Mouse (Mus musculus) activated CD4-positive, CD25-positive, alpha-beta regulatory T cell, adult 4 months (primary cell): ENCODE results near the gene Atxn7l1. TPM values are rescaled to one million over a fixed set of nuclear protein-coding genes. Genes with fewer than 3 reads are reported as not detected.

Experiments used
- ATAC-seq: one replicate; pipeline ENCODE4 v1.8.0; 2017
- polyA plus RNA-seq, 2 experiments: library from polyadenylated mRNA; unstranded; fragments of 100-300 nt; shearing (Covaris generic); gene quantifications; one replicate each; pipeline ENCODE4 v1.2.1; 2017

Gene Atxn7l1
- polyA plus RNA-seq, 2 experiments from 2014 or later: 69.1 to 80.6 TPM

DNA sequence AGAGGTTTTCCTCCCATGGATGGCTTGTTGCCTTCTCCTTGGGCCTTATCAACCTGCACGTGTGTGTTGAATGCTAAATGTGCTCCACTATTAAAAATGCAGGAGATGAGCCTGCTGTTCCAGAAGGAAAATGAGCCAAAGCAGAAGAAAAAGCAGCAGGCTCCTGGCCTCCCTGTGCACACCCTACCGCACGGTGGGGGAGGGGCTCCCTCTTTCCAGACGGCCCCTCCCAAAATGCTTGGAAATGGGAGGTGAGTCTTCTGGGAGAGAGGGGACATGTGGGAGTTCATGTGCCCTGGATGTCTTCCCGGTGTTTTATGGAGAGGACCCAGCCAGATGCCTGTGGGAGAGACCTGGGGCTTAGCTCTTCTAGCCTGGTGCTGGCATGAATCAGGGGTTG lies 185.3 kb downstream of the Atxn7l1 start:
- no peak for ATAC-seq

DNA sequence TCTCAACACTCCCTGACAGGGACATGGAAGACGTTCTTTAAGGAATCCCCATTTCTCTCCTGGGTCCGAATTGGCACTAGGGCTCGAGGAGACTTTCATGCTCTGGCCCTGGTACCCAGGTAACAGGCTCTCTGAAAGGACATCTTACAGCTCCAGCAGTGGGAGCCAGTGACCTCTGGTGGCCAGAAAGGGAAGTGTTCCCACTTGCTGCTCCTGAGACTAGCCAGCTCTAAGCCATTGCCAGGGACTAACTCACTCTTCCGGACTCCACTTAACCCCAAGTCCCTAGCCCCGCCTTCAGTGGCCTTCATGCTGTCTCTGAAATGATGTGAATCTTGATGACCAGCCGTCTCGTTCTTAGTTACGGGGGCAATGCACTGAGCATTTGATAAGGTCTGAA lies 186.4 kb downstream of the Atxn7l1 start:
- ATAC-seq: peak; percentile 81

DNA sequence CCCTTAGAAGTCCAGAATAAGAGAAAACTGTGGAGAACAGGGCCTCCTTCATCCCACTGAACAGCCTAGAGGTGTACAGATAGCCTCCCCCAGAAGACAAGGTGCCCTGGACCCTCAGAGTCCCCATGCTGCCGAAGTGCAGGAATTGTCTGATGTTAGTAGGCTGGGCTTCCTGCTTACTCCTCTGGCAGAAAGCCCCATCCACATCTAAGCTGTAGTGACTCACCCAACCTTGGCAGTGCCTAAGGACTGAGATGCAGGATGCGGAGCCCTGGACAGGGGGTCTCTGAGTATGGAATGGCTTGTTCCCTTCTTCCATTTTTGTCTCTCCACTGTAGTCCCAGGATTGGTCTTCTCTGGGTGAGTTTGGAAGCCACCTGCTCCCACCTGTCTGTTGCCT lies 187.0 kb downstream of the Atxn7l1 start:
- ATAC-seq: no peak

DNA sequence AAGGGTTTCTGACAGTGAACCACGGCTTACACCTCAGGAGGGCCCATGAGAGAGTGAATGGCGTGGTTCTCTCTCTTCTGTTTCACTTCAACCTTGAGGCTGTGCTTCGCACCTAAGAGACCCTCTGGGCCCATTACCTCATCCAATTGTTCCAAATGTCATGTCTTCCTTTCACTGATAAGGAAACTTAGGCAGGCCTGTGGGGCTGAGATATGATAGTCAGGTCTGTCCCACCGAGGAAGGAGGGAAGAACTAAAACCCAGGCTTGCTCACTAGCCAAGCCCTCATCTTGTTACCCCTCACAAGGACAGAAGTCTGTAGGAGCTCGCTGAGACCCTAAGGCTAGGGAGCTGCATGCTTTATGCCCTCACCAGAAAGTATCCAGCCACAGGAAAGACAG lies 187.5 kb downstream of the Atxn7l1 start:
- ATAC-seq: no peak

DNA sequence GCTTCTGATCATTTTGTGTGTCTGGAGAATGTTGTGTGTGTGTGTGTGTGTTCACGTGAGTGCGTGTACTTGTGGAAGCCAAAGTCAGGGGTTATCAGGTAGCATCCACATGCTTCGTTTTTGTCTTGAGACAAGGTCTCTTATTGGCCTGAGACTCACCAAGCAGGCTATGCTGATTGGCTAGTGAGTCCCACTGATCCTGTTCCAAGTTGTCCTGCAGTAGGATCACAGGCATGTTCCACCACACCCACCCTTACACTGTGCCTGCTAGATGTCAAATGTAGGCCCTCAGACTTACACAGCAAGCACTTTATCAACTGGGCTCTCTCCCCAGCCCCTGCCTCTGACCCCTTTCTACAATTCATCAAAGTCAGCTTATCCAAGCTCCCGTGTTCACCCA lies 187.9 kb downstream of the Atxn7l1 start:
- ATAC-seq: no peak

DNA sequence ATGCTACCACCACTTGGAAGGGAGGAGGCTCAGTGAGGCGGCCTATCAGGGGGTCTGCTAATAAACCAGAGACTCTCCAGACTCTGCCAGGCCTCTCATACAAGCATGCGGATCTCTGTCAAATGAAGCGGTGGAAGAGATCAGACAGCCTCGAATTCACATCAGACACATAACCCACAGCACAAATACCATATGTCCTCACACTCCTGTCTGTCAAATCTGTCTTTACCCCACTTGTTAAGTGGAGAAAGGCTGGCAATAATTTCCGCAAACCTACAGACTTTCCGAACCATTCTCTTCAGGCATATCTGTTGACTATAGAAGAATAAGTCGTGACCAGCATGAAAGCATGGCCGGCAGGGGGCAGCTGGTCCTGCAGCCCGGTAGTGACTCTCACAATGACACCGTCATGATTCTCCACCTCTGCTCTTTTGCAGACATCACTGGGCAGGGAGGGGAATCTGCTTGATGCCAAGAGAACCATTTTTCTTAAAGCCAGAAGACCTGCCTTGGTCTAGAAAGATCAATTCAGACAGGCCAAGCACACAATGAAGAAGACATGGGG lies 189.2 kb downstream of the Atxn7l1 start:
- no peak for ATAC-seq

DNA sequence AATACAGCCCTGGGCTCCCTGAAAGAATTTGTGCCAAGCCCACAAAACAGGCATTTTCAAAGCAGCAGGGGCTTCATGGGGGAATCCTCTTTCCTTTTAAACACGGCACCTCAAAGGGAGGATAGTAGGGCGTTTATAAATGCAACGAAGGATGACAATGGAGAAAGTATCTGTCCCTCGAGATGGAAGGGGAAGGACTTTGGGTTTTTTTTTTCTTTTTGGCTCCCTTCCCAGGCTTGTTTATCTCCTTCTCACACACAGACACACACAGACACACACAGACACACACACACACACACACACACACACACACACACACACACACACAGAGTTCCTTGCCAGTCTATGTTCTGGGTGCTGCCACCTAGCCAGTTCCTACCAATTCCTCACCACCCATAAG lies 189.8 kb downstream of the Atxn7l1 start:
- ATAC-seq: no peak

DNA sequence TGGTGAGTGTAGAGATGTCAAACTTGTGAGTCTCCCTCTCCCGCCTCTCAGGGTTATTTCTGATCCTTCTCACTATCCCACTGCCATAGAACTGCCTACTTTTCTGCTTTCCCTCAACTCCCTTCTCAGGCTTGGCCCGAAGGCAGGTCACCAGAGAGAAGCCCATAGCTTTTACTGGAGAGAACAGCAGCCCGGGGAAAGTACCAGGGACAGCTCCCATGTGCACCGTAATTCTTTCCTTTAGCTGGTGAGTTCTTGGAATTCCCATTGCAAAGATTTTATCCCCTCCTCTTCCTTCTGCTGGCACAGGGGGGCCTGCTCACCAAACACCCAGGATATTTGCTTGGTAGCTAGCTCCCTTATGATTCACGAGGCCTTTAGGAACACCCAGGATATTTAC lies 190.7 kb downstream of the Atxn7l1 start:
- ATAC-seq: no peak

DNA sequence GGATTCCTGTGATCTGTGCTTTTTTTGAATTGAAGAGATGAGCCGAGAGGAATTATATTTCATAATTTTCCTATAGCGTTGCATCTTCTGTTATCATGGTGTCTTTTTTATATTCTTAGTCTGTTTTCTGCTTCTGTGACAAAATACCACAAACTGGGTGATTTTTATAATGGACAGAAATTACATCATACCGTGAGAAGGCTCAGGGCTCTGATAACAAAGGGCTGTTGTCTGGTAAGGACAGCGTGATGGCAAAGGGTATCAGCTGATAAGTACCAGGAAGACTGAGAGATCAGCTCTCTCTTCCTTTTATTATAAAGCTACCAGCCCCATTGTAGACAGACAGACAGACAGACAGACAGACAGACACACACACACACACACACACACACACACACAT lies 192.3 kb downstream of the Atxn7l1 start:
- ATAC-seq: no peak

DNA sequence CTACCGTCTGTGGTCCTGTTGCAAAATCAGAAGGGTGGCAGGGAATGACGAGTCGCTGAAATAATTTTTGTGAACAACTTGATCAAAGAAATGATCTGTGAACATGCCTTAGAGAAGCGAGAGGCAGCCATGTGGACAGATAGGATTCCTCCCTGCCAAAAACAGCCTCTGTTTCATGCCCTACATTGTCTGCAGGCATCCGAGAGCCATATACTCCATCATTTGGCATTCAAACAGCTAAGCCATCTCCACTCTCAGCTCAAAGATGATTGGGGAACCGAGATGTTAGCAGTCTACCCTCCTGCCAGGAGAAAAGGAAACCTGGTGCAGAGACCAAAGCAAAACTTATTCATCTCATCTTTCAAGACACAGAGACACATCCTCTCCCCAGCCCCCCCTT lies 193.2 kb downstream of the Atxn7l1 start:
- no peak for ATAC-seq

DNA sequence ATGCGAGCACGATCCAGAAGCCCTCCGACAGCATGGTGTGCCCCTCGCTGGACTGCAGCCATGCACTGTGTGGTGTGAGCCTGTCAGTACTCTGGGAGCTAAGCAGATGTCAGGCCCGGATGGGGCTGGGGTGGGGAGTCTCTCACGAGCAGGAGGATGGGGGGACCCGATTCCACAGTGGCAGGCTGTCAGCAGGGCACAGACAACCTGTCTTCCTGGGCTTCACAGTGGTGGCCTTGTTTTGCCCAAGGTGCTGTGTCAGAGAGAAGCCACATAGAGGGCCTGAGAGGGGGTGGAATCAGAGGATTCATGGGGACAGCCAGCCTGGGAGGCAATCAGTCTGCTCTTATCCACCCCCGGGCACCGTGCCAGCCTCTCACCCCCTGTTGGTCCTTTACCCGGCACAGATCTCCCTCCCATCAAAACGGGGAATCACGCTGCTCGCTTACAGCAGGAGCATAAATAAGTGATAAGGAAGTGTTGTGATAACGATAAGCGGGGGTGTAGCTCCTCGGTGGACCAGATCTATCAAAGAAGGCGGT lies 193.9 kb downstream of the Atxn7l1 start:
- no peak for ATAC-seq

DNA sequence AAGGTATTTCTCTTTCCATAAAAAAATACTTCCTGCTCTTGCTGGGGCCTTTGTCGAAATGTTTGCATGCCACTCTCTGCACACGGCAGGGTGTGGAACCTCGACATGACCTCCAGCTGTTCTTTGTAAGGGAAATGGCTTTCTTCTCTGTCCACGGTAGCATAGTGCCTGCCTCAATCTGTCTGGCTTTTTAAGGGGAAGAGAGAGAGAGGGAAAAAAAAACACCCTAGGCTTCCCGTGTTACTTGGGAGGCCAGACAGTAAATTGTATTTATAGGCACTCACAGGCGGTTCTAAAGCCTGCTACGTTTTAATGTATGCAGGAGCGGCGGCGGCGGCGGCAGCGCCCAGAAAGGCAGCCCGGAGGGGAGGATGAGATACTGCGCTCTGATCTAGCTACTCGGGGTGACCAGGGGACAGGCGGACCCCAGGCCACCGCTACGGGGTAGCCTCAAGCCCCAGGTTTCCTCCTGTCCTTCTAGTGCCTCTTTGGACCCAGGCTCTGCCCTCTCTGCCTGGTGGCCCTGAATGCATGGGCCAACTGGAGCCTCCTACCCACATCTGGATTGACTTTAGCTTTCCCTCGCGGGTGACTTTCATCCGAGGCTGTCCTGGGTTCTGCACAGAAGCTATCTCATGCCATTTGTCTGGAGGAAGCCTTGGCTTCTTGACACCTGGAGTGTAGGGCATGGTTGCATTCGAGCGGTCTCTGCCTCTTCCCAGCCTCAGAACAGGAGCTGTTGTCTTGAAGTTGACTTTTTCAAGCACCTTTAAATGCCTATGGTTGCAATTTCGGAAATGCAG lies 197.7 kb downstream of the Atxn7l1 start:
- ATAC-seq: no peak

DNA sequence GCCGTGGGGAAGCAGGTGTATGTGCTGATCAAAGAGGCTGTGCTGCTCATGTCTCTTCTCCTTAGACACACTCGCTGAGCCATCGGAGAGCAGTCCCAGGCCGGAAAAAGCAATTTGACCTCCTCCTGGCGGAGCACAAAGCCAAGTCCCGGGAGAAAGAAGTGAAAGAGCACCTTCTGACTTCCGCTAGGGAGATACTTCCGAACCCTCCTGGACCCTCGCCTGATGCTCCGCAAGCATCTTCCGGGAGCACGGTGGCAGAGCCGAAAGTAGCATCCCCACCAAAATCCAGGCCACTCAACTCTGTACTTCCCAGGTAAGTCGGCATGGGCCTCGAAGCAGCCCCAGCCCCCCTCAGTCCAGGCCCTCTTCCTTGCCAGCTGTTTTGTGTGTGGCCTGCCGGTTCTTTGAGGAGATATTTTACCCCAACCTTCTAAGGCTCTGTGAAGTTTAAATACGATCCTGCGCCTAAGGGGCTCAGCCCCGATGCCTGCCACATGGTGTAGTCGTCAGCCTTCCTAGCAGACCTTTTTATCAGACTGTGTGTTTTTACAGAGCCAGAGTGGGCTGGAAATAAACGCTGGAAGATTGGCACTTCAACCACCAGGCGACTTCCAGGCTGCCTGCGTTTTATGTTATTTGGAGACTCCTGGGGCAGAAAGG lies 198.4 kb downstream of the Atxn7l1 start:
- no peak for ATAC-seq

DNA sequence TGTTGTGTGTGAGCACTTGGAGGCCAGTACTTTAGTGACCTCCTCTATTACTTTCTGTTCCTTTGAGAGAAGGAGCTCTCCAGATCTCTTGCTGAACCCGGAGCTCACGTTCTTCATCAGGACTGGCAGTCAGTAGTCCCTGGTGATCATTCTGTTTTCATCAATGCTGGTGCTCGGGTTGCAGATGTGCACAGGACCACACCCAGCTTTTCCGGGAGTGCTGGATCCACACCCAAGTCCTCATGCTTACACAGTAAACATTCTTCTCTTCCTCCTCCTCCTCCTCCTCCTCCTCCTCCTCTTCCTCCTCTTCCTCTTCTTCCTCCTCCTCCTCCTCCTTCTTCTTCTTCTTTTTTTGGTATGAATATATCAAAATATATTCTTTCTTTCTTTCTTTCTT lies 205.2 kb downstream of the Atxn7l1 start:
- no peak for ATAC-seq

DNA sequence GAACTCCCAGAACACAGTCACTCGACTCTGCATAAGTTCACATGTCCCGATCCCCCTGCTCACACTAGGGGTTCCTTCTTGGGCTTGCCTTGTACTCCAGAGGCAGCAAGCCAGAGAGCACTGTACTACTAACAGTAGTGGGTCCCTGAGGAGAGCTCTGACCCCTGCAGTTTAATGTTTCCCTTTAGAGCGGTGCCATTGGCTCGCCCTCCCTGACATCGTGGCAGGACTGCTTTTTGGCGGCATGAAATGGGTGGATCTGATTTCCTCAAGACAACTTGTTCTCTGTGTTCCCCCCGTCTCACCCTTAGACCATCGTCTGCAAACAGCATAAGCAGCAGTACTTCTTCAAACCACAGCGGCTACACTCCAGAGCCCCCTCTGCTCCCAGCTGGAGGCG lies 210.9 kb downstream of the Atxn7l1 start:
- no peak for ATAC-seq

DNA sequence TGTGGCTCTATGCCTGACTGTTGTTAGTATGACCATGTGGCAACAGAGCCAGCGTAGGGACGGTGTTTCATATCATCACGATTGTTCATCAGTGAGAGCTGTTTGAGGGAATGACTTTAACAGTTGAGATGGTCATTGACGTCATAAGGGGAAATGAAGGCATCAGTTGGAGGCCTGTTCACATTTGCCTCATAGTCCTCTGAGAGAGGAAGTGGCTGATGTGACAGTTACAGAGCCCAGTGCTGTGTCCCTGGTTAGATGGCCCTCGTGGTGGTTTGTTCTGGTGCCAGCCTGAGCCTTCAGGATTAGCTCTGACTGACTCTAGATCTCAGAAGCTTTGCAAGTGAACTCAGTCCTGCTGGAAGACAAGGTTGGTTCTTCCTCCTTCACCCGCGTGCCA lies 211.7 kb downstream of the Atxn7l1 start:
- no peak for ATAC-seq

DNA sequence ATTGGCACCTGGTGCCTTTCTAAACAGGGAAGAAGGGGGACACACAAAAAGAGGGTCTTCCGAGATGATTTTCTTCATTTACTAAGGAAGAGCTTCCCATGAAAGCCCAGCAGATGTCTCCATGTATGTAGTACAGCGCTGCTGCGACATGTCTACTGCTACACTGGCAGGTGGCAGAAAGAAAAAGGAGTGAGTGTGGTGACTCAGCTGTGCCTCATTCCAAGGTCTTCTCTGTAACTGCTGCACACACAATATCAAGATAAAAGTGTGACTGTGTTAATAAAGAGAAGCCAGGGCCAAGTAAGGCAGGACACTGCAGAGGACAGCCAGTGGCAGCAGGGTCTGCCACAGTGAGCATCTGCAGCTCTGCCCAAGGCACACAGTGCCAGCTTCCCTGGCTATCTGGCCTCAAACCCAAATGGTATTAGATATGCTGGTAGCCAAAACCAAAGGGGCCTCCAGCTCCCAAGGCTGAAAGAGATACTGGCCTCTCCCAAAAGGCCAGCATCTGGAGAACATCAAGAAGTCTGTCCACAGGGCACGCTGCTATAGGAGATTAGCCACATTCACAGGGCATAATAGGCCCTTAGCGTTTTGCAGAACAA lies 212.5 kb downstream of the Atxn7l1 start:
- ATAC-seq: no peak

DNA sequence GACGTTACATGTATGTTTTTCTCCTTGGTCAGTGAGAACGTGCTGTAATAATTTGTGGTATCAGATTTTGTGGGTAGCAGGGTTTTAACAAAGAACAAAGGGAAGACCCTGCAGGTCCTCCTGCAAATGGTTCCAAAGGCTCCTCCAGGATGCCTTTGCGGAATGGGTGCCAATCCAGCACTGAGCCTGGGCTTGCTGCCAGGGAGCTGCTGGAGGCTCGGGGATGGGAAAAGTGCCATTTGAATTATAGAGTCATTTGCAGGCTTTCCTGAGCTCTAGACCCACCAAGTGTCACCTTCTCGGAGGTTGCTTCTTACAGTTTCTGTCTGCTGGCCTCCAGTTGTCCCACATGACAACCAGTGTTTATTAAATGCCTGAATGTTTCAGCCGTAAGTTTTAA lies 213.2 kb downstream of the Atxn7l1 start:
- no peak for ATAC-seq

DNA sequence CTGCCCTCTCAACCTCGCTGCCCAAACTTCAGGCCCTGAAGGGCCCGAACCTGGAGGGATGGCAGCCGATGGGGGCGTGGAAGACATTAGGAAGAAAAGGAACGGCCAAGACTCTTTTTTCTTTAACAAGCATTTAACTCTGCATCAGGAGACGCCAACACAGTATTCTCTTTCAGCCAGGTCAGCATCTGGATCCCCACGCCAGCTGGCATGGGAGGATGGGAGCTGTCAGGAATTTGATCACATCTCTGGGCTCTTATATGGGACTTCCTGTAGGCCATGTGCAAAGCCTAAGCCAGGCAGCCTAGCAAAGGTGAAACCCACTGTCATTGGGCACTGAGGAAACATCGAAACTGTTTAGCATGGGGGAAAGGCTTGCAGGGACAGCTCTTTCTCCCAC lies 217.0 kb downstream of the Atxn7l1 start:
- ATAC-seq: no peak

DNA sequence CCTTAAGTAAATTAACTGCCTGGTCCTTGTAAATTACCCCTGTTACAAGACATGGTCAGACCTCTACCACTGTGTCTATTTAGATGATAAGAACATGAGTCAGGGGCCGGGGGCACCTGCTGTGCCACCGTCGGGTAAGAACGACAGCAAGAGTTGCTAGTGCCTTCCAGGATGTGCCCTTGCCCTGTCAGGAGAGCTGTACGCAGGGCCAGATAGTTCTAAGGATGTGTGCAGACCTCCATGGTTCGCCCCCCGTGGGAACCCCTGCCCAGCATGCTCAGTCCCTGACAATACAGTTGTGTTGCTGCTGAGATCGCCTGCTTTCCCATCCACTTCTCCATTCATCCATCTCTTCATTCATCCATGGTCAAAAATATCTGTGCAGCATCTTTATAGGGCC lies 217.6 kb downstream of the Atxn7l1 start:
- no peak for ATAC-seq

DNA sequence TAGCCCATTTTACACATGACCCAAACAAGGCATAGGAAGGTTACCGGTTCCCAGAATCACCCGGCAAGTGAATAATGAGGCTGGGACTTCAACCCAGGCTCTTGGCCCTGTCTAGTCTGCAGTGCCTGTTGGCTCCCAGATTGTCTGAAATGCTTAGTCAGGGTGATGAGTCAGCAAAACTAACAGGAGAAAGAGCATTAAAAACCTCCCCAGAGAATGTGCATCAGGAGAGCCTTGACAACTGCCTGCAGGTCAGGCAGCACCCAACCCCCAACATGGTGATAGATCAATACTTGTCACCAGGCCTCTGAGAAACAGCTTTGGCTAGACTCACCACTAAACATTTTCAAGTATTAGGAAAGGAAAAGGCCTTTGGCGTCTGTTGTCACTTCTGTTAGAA lies 222.1 kb downstream of the Atxn7l1 start:
- no peak for ATAC-seq

DNA sequence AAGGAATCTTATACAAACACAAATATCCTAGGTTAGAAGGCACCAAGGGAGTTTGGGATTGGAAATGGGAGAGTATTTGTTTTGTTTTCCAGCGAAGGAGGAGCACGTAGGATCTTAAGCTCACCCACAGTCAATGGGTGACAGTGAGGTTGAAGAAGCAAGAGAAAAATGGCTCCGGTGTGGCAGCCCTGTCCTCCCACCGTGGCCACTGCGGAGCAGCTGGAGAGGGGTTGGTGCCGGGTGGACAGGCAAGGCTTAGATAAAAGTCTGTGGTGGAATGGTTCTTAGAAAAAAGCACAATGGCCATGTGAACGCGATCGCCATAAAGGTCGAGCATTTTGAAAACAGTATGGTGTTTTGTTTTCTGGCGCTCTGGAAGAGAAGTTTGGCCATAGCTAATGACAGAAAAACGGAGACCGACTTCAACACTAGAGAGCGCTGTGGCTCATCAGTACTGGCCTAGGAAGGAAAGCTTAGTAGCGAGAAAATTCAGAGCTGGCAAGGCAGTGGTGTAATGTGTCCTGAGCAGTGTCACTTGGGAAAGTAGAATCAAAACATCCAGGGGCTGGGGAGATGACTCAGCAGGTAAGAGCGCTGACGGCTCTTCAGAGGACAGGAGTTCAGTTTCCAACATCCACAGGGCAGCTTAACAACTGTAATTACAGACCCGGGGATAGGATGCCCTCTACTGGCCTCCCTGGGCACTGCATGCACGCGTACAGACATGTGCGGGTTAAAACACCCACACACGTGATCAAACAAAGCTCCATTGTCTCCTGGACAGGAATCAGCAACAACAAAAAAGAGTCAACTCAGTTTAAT lies 232.3 kb downstream of the Atxn7l1 start:
- peak; percentile 83 for ATAC-seq

DNA sequence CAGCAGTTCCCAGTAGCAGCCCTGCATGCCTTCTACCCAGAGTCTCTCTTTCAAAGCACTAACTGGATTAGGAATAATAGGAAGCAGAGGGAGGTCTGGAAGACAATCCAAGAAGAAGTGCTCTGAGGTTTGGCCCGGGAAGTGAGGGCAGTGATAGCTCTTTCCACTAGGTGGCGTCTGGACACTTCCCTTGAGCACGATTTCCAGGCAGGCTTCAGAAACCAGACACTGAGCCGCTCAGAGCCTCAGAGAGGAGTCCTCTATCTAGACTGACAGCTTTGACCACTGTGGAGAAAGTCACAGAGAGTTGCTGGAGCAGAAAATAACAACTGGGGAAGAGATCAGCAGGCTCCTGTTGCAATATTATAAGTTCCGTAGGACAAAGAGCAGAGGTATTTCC lies 241.3 kb downstream of the Atxn7l1 start:
- peak; percentile 63 for ATAC-seq
